Mouse (Mus musculus) midbrain, embryonic 10.5 days (tissue): ENCODE data around the gene Foxp1. TPM values are rescaled to one million over a fixed set of nuclear protein-coding genes. Genes with fewer than 3 reads are reported as not detected.

Experiments
- DNase-seq: peaks from one replicate; pipeline ENCODE4 v3.0.0-alpha.2; 2017; ENCODE audit warnings: low spot score
- H3K27ac ChIP-seq: fragments of 300-500 bp; sonication (generic); replicated peaks from 2 replicates; pipeline ENCODE4 v1.5.1; 2016; ENCODE audit warnings: mild to moderate bottlenecking
- H3K27me3 ChIP-seq: fragments of 300-500 bp; sonication (generic); 2 replicates; pipeline ENCODE4 v1.6.1; 2016; ENCODE audit warnings: low read depth, mild to moderate bottlenecking; ENCODE audit not compliant: poor library complexity, severe bottlenecking
- H3K36me3 ChIP-seq: fragments of 300-500 bp; sonication (generic); 2 replicates; pipeline ENCODE4 v1.6.1; 2016; ENCODE audit warnings: mild to moderate bottlenecking, moderate library complexity
- H3K4me1 ChIP-seq: fragments of 300-500 bp; sonication (generic); 2 replicates; pipeline ENCODE4 v1.6.1; 2016
- H3K4me3 ChIP-seq: fragments of 300-500 bp; sonication (generic); 2 replicates; pipeline ENCODE4 v1.5.1; 2016; ENCODE audit warnings: mild to moderate bottlenecking, moderate library complexity
- H3K9me3 ChIP-seq: fragments of 300-500 bp; sonication (generic); replicated peaks from 2 replicates; pipeline ENCODE4 v1.6.1; 2016; ENCODE audit warnings: mild to moderate bottlenecking
- WGBS: fragments of 180-500 bp; shearing (Covaris S2); methylation state at CpG from one replicate; pipeline ENCODE4 v1.1.7; 2016; 5-methylcytosine and 5-hydroxymethylcytosine counted together
- polyA plus RNA-seq: library from polyadenylated mRNA; unstranded; fragments of >200 nt; fragmentation: Nextera tagmentation; extraction: Ambion mirVana; gene quantifications from 2 replicates; pipeline ENCODE4 v1.2.1, GENCODE M21; 2016

Gene Foxp1
- polyA plus RNA-seq, 1 experiment from 2014 or later = 63.7 TPM

DNA sequence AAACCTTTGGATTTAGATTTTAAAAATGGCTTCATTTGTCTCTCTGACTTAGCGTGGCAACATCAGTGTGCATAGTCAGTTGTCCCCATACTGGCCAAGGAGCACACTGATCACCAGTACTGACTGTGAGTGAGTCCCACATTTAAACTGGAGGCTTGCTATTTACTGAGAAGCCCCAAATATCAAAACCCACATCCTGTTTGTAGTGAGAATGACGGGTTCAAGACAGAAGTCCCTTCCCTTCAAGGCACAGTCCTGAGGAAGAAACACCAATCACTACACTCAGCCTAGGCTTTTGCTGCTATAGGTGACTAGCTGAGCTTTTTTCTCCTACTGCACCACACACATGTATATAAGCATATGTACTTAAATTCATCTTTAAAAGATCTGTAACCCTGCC is 264.8 kb downstream of the Foxp1 start:
- peaks cover 23% of the 10 kb centered on the region for H3K4me1 ChIP-seq
- no peak for DNase-seq
- WGBS = 89% methylated on average over 2 of the region's 2 CpGs
- no peak overlapping the region for H3K27ac ChIP-seq
- no peaks in the 10 kb centered on the region for H3K27me3 ChIP-seq
- no peaks in the 10 kb centered on the region for H3K36me3 ChIP-seq
- no peak overlapping the region for H3K4me3 ChIP-seq
- no peaks in the 10 kb centered on the region for H3K9me3 ChIP-seq

DNA sequence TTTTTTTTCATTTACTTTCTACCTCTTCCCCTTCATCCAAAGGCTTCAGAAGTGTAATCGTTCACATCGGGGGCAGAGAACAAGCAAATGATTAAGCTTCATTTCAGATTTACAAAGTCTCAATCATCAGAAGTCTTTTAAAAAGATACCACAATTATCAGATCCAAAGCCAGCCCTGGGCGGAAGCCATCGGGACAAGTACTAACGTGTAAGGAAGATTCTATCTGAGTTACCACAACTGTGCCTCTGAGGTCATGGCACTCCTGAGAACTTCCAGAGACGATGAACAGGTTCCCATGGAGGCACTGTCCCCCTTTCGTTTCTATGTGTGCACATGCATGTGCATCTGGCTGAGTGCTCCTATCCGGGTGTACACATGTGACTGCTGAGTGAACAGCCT is 269.2 kb downstream of the Foxp1 start:
- Histone ChIP-seq H3K4me1 (peaks cover 6% of the 10 kb centered on the region; the same call in 1 of the 2 replicates), H3K4me3 (no peak overlapping the region), H3K9me3 (no peaks in the 10 kb centered on the region), H3K36me3 (no peaks in the 10 kb centered on the region), H3K27ac (no peak overlapping the region), H3K27me3 (no peaks in the 10 kb centered on the region)
- 91% methylated on average over 8 of the region's 8 CpGs for WGBS
- no peak for DNase-seq

DNA sequence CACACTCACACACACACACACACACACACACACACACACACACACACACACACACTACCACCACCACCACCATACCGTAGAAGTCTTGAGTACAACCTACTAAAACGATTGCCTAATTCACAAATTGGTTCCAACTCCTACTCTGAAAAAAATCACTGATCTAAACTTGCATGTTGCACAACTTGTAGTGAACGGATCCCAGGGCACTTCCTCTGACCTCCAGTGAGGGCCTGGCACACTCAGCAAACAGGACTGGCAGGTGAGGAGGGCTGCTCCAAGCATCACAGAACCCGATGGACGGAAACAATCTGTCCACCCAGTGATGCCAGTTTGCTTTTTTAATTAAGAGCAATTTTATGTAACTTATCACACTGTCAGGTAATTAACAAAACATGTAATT is 269.7 kb downstream of the Foxp1 start:
- Histone ChIP-seq H3K4me1 (peaks cover 6% of the 10 kb centered on the region; the same call in 1 of the 2 replicates), H3K4me3 (no peak overlapping the region), H3K27me3 (no peaks in the 10 kb centered on the region), H3K36me3 (no peaks in the 10 kb centered on the region), H3K27ac (no peak overlapping the region), H3K9me3 (no peaks in the 10 kb centered on the region)
- WGBS = 91% methylated on average over 5 of the region's 5 CpGs
- DNase-seq = no peak

DNA sequence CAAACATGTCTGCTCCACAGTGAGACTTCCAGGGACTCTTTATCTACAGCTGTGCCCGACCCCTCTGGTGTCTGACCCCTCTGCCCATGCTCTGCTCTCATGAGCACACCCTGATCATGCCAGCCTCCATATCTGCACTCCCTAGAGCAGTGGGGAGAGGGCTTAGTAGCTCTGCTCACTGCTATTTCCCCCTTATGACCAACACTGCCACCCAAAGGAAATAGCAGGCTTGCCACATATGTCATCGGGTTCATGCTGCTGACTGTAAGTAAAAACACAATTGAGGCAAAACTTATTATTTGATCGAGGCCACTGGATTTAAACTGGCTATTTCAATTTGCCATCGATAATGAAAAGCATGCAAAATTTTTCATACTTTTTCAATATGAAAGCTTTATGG is 270.6 kb downstream of the Foxp1 start:
- no peaks in the 10 kb centered on the region for H3K9me3 ChIP-seq
- H3K4me3 ChIP-seq = no peak overlapping the region
- 95% methylated on average over 4 of the region's 4 CpGs for WGBS
- no peak overlapping the region for H3K27ac ChIP-seq
- peaks cover 6% of the 10 kb centered on the region; the same call in 1 of the 2 replicates for H3K4me1 ChIP-seq
- H3K36me3 ChIP-seq = no peaks in the 10 kb centered on the region
- no peak for DNase-seq
- H3K27me3 ChIP-seq = no peaks in the 10 kb centered on the region

DNA sequence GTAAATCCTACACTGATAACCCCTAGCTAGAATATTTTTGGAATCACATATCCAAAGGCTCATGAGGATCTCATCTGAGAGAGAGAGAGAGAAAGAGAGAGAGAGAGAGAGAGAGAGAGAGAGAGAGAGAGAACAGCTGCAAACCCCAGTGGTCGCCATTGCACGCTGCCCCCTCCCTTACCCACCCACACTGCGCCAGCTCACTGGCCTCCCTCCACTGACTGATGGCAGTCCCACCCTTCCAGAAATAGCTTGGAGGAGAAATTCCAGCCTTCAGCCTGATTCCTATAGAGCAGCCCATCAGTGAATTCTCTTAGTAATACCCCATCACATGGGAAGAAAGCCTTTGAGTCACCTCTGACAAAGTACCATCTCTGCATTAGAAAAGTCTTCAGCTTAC is 271.3 kb downstream of the Foxp1 start:
- DNase-seq = no peak
- H3K27ac ChIP-seq = no peak overlapping the region
- H3K4me3 ChIP-seq = no peak overlapping the region
- no peaks in the 10 kb centered on the region for H3K36me3 ChIP-seq
- H3K9me3 ChIP-seq = no peaks in the 10 kb centered on the region
- H3K4me1 ChIP-seq = peaks cover 6% of the 10 kb centered on the region; the same call in 1 of the 2 replicates
- 89% methylated on average over 3 of the region's 3 CpGs for WGBS
- no peaks in the 10 kb centered on the region for H3K27me3 ChIP-seq

DNA sequence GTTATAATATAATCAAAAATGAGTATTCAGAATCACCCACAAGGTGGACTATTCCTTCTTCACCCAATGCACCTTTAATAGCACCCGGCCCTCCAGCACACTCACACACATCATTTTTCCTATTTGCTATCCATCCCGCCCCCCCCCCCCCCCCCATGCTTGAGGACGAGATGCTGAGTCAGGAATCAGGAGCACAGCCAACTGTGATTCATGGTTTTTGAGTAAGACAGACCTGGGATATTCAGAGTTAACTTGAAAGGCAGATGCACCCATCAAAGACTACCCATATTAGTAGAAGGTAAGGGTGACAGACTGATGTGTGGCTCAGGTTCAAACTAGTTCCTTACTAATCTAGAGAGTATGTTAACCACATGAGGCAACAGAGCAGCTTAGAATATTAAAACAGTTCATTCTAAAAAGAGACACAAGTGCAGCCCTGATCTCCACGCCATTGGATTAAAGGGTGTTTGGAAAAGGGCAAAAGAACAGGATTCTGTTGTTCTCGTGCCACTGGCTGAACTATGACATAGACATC is 273.0 kb downstream of the Foxp1 start:
- H3K4me3 ChIP-seq = no peak overlapping the region
- peaks cover 8% of the 10 kb centered on the region; the same call in 1 of the 2 replicates for H3K4me1 ChIP-seq
- H3K36me3 ChIP-seq = no peaks in the 10 kb centered on the region
- H3K9me3 ChIP-seq = no peaks in the 10 kb centered on the region
- no peaks in the 10 kb centered on the region for H3K27me3 ChIP-seq
- 81% methylated on average over 5 of the region's 5 CpGs for WGBS
- H3K27ac ChIP-seq = no peak overlapping the region
- no peak for DNase-seq

DNA sequence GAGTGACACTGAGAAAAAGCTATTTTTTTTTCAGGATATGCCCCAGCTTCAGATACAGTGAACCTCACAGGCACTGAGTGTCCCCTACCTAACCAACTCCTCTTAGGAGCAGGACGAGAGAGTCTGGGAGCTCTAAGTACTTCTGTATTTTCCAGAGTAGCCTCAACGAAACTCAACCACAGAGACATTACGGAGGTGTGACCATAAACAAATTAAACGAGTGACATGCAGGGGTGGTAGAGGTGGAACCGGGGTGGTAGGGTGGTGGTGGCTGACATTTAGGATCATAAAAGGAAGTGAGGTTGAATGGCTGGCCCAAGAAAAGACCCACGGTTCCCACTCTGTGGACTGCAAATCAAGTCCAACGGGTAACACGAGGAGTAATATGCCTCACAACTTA is 274.1 kb downstream of the Foxp1 start:
- Histone ChIP-seq H3K27ac (no peak overlapping the region), H3K36me3 (no peaks in the 10 kb centered on the region), H3K27me3 (no peaks in the 10 kb centered on the region), H3K4me1 (peaks cover 10% of the 10 kb centered on the region; the same call in 1 of the 2 replicates), H3K4me3 (no peak overlapping the region), H3K9me3 (no peaks in the 10 kb centered on the region)
- no peak for DNase-seq
- WGBS = 95% methylated on average over 8 of the region's 8 CpGs

DNA sequence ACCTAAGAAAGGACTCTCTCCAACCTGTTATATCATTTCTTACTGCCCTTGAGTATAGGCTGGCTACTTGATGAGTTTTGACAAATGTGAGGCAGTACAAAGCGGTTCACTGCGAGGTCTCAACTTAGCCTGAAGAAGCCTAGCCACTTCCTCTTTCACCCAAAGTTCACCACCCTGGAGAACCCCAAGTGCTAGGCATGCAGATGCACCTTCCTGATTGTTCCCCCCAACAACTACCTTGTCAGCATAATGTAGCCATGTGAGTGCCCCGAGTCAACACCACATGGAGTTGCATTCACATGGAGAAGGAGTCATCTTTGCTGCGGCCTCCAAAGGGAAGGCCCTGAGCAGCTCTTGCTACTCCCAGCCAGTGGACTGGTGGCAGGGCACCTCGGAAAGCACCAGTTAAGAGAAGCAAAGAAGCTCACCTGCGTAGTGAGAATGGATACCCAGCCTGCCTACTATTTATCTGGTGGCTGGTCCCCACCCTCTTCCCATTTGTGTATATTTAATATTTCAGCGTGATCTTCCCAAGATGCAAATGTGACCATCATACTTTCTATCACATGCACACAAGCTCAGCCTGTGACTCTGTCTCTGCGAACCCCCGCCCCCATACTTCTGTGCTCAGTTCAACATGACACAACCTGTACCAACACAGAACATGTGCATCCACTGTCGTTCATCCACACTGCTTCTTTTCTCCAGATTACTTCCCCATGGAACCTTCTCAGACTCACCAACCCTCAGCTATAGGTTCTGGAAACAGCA is 280.7 kb downstream of the Foxp1 start:
- H3K4me1 ChIP-seq = peaks cover 10% of the 10 kb centered on the region
- H3K27me3 ChIP-seq = no peaks in the 10 kb centered on the region
- WGBS = 91% methylated on average over 10 of the region's 10 CpGs
- no peak overlapping the region for H3K27ac ChIP-seq
- H3K36me3 ChIP-seq = no peaks in the 10 kb centered on the region
- DNase-seq = no peak
- H3K9me3 ChIP-seq = no peaks in the 10 kb centered on the region
- H3K4me3 ChIP-seq = no peak overlapping the region

DNA sequence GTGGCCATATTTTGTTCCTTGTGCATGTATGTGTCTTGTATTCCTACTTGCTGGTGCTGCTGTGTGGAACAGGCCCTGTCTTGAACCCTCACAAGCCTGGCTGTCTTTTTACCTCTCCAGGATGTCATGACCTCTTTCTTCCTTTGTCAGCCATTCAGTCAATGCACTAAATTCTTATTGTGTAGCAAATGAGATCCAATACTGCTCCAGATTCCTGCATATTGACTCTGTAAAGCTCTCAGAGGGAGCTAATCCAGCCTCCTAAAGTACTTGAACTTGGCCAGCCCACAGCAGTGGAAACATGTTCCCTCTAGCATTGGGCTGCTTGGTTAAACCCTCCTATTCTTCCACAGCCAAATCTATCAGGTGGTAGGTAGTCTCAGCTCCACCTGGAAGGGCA is 281.8 kb downstream of the Foxp1 start:
- no peaks in the 10 kb centered on the region for H3K27me3 ChIP-seq
- H3K9me3 ChIP-seq = no peaks in the 10 kb centered on the region
- no peaks in the 10 kb centered on the region for H3K36me3 ChIP-seq
- no peak overlapping the region for H3K4me3 ChIP-seq
- no peak for DNase-seq
- no peak overlapping the region for H3K27ac ChIP-seq
- peaks cover 10% of the 10 kb centered on the region for H3K4me1 ChIP-seq

DNA sequence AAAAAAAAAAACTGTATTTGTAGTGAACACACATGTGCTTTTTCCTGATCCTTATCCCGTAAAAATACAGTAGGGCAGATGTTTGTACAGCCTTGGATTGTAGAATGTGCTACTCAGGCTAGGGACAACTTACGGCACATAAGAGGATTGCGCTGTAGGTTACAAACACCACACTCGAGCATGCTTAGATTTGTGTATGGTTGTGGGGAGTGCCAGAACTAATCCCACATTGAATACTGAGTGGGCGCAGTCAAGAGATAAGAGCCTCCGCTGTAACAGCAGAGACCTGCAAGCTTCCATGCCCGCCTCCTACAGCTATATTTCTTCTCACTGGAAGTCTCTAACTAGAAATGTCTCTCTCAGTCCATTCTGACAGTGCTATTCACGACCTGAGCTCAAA is 286.9 kb downstream of the Foxp1 start:
- peaks cover under 1% of the 10 kb centered on the region for H3K4me1 ChIP-seq
- no peak overlapping the region for H3K4me3 ChIP-seq
- DNase-seq = no peak
- H3K36me3 ChIP-seq = no peaks in the 10 kb centered on the region
- WGBS = 84% methylated on average over 8 of the region's 8 CpGs
- no peaks in the 10 kb centered on the region for H3K9me3 ChIP-seq
- H3K27me3 ChIP-seq = no peaks in the 10 kb centered on the region
- H3K27ac ChIP-seq = no peak overlapping the region

DNA sequence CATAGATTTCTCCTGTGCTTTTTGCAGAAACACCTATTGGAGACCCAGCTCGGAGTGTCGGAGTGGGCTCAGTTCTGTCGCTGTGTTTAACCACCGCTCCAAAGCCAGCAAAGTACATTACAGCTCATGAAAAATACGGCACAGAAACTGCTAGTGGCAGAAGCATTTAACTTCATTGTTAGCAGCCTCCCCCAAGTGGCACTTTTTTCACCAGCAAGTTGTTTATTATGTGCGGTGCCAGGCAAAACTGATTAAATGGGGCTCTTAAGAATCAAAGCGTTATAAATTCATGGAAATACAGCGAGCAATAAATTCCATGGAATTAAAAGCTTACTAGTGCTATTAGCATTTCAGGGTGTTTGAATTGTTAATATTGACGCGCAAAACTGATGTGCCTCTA is 289.1 kb downstream of the Foxp1 start:
- Histone ChIP-seq H3K27me3 (no peaks in the 10 kb centered on the region), H3K36me3 (no peaks in the 10 kb centered on the region), H3K4me1 (no peaks in the 10 kb centered on the region), H3K4me3 (no peak overlapping the region), H3K9me3 (no peaks in the 10 kb centered on the region), H3K27ac (no peak overlapping the region)
- DNase-seq = no peak
- WGBS = 92% methylated on average over 10 of the region's 10 CpGs

DNA sequence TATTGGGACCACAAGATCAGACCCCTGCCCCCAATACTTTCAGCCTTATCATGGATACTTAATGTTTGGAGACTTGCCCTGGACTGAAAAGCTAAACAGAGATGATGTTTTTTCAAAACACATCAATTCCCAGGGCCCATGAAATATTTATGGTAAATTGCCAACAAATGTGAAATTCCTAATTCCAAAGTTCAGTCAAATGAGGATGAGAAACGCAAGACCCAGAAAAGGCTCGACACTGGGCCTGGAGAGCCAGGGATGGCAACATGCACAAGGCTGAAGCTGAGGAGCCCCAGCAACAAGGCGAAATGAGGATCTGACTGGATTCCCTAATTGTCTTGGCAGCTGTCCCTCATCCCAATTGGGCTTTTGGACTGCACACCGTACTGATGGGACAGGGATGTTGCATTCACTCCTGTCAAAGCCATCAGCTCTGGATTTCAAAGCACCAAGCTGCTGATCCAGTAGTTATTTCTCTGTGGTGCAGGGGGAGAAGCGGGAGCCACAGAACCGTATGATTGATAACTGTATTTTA is 294.1 kb downstream of the Foxp1 start:
- Histone ChIP-seq H3K27ac (no peak overlapping the region), H3K27me3 (no peaks in the 10 kb centered on the region), H3K9me3 (no peaks in the 10 kb centered on the region), H3K36me3 (no peaks in the 10 kb centered on the region), H3K4me3 (no peak overlapping the region), H3K4me1 (peaks cover 5% of the 10 kb centered on the region)
- 92% methylated on average over 6 of the region's 6 CpGs for WGBS
- no peak for DNase-seq

DNA sequence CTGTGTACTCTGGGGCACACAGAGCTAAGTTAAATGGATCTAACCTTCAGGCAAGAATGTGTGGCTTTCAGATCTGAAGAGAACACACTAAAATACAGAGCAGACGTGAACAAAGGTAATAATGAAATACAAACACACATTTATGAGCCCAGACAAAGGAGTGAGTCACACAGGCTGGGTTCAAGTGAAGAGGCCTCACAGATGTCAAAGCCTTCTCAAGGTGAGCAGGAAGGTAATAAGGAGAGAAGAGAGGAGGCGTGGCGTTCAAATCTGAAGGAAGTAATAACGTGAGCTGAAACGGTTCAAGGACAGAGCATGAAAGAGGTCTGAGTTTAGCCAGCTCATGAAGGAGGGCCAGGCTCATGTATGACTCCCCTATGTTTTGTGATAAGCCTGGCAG is 301.4 kb downstream of the Foxp1 start:
- no peaks in the 10 kb centered on the region for H3K36me3 ChIP-seq
- WGBS = 88% methylated on average over 5 of the region's 5 CpGs
- no peak for DNase-seq
- H3K4me3 ChIP-seq = no peak overlapping the region
- peaks cover 19% of the 10 kb centered on the region for H3K4me1 ChIP-seq
- H3K27ac ChIP-seq = no peak overlapping the region
- no peaks in the 10 kb centered on the region for H3K9me3 ChIP-seq
- H3K27me3 ChIP-seq = no peaks in the 10 kb centered on the region
